Mouse (Mus musculus) cerebellum, adult 2 months (tissue): ENCODE results near the gene Tmem131.

ENCODE experiments used
- CTCF ChIP-seq: fragments of 200-500 bp; IDR thresholded peaks from 2 replicates; pipeline ENCODE4 v1.5.1; 2011; ENCODE audit warnings: low read depth, mild to moderate bottlenecking, control low read depth, low read length, moderate library complexity, borderline replicate concordance; ENCODE audit not compliant: insufficient read depth
- POLR2A ChIP-seq: fragments of 200-500 bp; IDR thresholded peaks from 2 replicates; pipeline ENCODE4 v1.6.1; 2011; ENCODE audit warnings: low read length, control low read depth, borderline replicate concordance; ENCODE audit not compliant: insufficient read depth

GRCm38 (mm10) chr1:36870518-36870917, 72.9 kb downstream of the Tmem131 start:
- TF ChIP-seq POLR2A (no peak), CTCF (no peak)
